Mouse (Mus musculus) inflammation-experienced regulatory T-cells, adult 6 months (primary cell): ENCODE results near the gene Gm6525. TPM values are rescaled to one million over a fixed set of nuclear protein-coding genes. Genes with fewer than 3 reads are reported as not detected.

Experiments
- ATAC-seq: one replicate; pipeline ENCODE4 v1.8.0; 2017
- polyA plus RNA-seq, 3 experiments: library from polyadenylated mRNA; unstranded; fragments of 100-300 nt; shearing (Covaris generic); gene quantifications; one replicate each; pipeline ENCODE4 v1.2.1; 2017

Gm6525 gene
- polyA plus RNA-seq, 3 experiments from 2014 or later: 0.50 to 0.80 (median 0.70) TPM

DNA sequence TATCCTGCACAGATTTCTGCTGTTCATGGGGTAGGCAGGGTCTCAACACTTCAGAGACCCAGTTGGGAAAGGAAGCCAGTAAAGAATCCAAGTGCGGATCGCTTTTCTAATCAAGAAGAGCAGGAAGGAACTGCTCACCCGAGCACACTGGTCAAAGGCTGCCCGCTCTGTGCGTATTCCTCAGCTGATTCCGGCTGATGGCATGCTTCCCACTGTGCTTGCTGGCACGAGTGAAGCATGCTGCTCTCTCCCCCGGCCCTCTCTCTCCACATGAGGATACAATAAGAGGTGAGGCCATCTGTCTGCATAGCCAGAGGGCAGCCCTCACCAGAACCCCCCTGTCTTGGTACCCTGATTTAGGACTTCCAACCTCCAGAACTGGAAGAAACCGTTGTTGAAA, 41.3 kb downstream of the Gm6525 start:
- ATAC-seq: no peak

DNA sequence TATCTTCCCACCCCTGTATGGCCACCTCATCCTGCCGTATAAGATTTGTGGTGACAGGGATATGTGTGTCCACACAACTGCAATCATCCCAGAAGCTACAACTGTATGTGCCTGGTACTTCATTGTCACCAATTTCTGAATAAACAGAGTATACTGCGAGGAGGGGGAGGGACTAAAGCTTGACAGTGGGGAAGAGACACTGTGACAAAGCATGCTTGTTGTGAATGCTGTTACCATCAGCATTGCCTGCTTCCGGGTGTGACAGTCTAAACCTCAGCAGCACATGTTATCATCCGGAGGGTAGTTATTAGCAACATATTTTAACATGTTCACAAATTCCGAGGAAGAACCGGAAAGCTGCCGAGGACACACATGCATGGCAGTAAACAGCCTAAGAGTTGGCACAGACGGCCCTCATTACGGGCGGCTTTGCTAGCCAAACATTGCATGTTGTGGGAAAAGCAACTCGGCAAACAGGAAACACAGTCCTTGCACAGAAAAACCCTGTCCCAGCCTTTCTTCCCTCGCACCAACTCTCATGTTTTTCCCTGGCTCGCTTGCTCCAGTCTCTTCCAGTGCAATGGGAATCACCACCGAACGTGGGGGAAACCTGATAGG, 41.9 kb downstream of the Gm6525 start:
- no peak for ATAC-seq

DNA sequence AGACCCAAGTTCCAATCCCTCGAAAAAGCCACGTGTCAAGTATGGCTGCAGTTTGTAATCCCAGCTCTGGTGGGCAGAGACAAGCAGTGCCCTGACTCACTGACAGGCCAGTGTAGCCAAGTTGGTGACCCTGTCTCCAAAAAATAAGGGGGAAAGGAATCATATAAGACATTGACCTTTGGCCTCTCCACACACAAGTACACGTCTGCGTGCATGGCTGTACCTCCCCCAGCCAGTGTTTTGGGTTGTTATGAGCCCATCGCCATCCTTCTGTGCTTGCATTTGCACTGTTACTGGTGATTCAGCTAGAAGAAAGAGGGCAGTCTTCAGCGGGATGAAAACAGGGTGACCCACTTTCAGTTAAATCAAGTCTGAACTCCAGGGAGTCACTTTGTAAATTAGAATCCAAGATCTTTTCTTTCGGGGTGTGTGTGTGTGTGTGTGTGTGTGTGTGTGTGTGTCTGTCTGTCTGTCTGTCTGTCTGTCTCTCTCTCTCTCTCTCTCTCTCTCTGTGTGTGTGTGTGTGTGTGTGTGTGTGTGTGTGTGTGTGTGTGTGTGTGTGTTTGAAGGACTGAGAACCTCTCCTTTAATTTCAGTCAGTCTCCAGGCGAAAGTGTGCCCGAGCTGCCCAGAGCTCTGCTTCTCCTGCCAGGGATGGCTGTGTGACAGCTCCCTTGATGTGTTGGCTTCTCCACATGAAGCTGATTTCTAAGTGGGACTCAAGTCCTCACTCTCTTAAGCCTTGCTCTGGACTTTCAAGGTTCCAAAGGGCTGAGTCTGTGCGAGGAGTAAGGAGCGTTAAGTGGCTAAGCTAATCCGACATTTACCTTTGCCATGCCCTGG, 43.4 kb downstream of the Gm6525 start:
- no peak for ATAC-seq

DNA sequence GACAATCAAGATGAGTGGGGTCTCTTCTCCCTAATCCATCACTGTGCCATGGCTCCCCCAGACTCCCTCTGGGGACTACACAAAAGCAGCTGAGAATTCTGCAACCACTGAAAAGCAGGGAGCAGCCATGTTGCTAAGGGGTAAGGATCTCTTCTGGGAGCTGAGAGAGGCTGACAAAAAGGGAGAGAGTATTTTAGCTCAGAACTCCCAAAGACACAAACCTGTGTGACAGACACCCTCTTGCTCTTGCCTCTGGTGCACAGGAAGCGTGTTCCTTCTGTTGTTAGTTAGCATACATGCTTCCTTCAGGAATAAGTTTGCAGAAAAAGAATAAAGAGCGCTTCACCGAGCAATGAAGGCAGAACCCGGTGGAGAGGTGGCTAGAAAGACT, 44.1 kb downstream of the Gm6525 start:
- no peak for ATAC-seq

DNA sequence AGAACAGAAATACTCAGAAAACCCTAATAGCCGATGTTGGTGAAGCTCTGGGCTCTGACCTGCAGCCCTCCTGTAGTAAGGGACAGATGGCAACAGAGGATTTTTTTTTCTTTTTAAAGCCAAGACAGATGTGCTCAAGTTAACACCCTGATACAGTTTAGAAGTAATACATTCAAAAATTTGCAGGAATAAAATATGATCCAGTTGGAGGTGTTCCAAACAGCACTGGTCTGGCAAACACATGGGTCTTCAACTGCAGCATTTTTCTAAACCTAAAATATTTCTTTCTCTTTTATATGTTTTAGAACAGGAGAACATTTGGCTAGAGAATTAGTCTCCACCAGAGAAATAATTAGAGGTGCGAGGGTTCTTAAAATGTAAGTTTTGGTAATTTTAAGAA, 44.6 kb downstream of the Gm6525 start:
- ATAC-seq: no peak

DNA sequence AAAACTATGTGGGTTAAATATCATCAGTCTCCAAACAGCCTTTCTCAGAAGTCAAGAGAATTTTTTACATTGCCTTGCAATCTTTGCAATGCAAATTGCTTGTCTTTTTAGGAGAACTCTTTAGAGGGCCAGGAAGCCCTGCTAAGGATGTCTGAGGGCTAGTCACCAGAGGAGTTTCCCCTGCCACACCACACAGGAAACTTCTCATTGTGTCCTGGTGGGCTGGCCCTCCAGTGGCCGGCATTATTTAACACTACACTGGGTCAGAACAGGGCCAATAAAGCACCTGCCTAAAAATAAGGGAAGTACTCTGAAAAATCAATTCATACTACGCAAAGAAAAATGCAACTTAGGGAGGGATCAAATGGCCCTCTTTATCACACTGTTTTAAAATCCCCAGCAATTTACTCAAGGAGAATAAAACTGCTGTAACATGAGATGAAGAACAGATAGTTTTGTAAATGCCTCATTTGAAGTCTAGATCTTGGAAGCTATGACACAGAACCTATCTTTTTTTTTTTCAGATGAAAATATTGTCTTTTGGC, 45.3 kb downstream of the Gm6525 start:
- no peak for ATAC-seq

DNA sequence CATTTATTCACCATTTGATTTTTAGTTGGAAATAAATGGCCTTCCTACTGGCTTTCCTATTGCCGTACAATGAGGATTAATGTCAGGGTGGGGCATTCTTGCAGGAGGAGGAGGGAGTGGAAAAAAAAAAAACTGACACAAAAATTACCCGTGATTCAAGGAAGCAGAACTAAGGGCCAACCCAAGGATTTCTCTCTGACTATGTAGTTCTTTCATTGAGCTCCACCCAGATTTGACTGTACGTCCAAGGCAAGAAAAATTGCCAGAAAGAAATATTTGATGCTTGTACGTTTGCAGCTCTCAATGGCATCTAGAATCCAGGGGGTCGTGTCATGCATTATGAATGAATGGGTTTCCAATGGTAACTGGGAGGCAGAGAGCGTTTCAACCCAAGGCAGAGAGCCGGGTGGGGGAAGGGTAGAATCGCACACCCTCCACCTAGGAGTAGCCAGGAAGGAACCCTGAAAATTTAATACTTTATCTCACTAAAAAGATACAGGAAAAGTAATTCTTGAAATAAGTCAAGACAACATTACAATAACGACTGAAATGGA, 45.9 kb downstream of the Gm6525 start:
- no peak for ATAC-seq

DNA sequence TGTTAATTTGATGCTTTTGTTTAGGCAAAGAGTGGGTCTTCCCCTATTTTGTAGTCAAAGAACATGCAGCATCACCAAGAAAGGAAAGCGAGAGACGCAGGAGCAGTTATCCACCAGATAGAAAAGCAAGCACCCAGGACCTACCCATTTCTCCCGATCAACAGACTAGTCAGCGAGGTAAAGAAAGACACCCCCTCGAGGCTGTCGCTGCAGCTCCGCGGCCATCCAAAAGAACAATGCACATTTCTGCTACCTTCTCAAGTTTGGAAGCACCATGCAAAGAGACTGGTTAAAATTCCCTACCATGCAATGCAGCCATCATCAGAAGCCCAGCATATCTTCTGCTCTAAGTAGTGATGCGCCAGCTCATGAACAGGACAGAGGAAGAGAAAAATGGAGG, 46.4 kb downstream of the Gm6525 start:
- ATAC-seq: peak; percentile 38

DNA sequence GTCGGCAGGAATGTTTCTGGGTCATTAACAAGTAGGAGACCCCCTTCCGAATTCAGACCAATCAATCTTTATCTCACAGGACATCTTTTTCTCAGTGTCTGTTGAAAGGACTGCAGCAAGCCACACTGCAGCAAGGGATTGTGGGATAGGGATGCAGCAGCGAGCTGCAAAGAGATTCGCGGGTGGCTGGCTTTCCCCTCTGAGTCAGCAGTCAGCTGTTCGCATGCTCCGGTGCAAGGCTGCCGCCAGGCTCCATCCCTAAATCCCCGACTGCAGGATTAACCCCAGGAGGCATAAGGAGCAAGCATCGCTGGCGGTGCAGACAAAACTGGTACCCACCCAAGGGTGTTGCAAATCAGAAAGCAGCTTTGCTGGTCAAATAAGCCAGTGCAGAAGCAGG, 46.8 kb downstream of the Gm6525 start:
- ATAC-seq: peak; percentile 85

Other genes with a start within 250 kb of the Gm6525 start
- gene Tmem131l, start 133.9 kb upstream of the Gm6525 start, polyA plus RNA-seq: 10 to 100 TPM; 34.7 to 39.7 (median 36.1) TPM
- gene Mnd1, start 18.3 kb upstream of the Gm6525 start, polyA plus RNA-seq: 10 to 100 TPM in 1 of 3 experiments, 1 to 10 TPM in 2; 1.4 to 12.4 (median 1.5) TPM
- gene Trim2, start 132.8 kb downstream of the Gm6525 start, polyA plus RNA-seq: 1 to 10 TPM; 3.1 to 5.0 (median 4.8) TPM